Mouse (Mus musculus) ES-E14 (cell line): ENCODE data around the gene Rcsd1. TPM values are rescaled to one million over a fixed set of nuclear protein-coding genes. Genes with fewer than 3 reads are reported as not detected.
A peak's percentile ranks its signal among the peaks of the same experiment; 100 is the strongest.

Experiments
- DNase-seq: peaks from one replicate; pipeline ENCODE4 v3.0.0-alpha.2; 2013; ENCODE audit warnings: low read depth, low spot score
- H3K27ac ChIP-seq: 2 replicates; pipeline ENCODE4 v1.5.1; 2012; ENCODE audit warnings: low read depth, mild to moderate bottlenecking, low read length, moderate library complexity, mixed read lengths; ENCODE audit not compliant: poor library complexity, insufficient read depth, severe bottlenecking
- H3K36me3 ChIP-seq: 2 replicates; pipeline ENCODE4 v1.6.1; 2012; ENCODE audit warnings: mild to moderate bottlenecking, low read length, moderate library complexity, mixed read lengths; ENCODE audit not compliant: control insufficient read depth, poor library complexity, insufficient read depth, severe bottlenecking
- H3K4me1 ChIP-seq, 2 experiments: fragments of 150-350 bp in 1 of 2; sonication (generic) in 1 of 2; 2 replicates each; pipeline ENCODE4 v1.6.1; 2012; ENCODE audit warnings: low read length in 2 of 2, mild to moderate bottlenecking in 1 of 2, mixed read lengths in 1 of 2; ENCODE audit not compliant: control insufficient read depth in 2 of 2, insufficient read depth in 2 of 2, poor library complexity in 1 of 2
- H3K4me3 ChIP-seq, 2 experiments: fragments of 150-350 bp in 1 of 2; sonication (generic) in 1 of 2; 2 replicates each; pipeline ENCODE4 v1.5.1; 2012; ENCODE audit warnings: low read length in 2 of 2, low read depth in 1 of 2, mild to moderate bottlenecking in 1 of 2, mixed read lengths in 1 of 2; ENCODE audit not compliant: insufficient read depth in 1 of 2, poor library complexity in 1 of 2, severe bottlenecking in 1 of 2
- H3K9ac ChIP-seq: 2 replicates; pipeline ENCODE4 v1.6.1; 2012; ENCODE audit warnings: low read depth, mild to moderate bottlenecking, low read length, mixed read lengths; ENCODE audit not compliant: poor library complexity, insufficient read depth, severe bottlenecking
- H3K9me3 ChIP-seq: fragments of 150-350 bp; sonication (generic); 2 replicates; pipeline ENCODE4 v1.6.1; 2012; ENCODE audit warnings: low read depth, mild to moderate bottlenecking, low read length; ENCODE audit not compliant: control insufficient read depth, insufficient read depth
- CHD2 ChIP-seq: IDR thresholded peaks from 2 replicates; pipeline ENCODE4 v1.6.1; 2014; ENCODE audit warnings: mild to moderate bottlenecking, low read depth, low read length, inconsistent platforms
- HCFC1 ChIP-seq: IDR thresholded peaks from 2 replicates; pipeline ENCODE4 v1.6.1; 2012; ENCODE audit warnings: low read length, inconsistent platforms, borderline replicate concordance; ENCODE audit not compliant: insufficient read depth
- MAFK ChIP-seq: IDR thresholded peaks from 2 replicates; pipeline ENCODE4 v1.6.1; 2014; ENCODE audit warnings: mild to moderate bottlenecking, low read depth, low read length, inconsistent platforms; ENCODE audit not compliant: insufficient read depth
- ZC3H11A ChIP-seq: IDR thresholded peaks from 2 replicates; pipeline ENCODE4 v1.6.1; 2012; ENCODE audit warnings: low read depth, mild to moderate bottlenecking, inconsistent platforms, low read length, borderline replicate concordance
- ZNF384 ChIP-seq: IDR thresholded peaks from 2 replicates; pipeline ENCODE4 v1.6.1; 2012; ENCODE audit warnings: low read depth, low read length, inconsistent platforms
- in situ Hi-C, 2 experiments: fragments of 600-800 bp; cut with MboI; formaldehyde crosslinking; loops; one replicate each; pipeline ENCODE4 v1.15.1; 2025; ENCODE audit warnings: low sequenced_read_pairs in 2 of 2, inconsistent platforms in 1 of 2; ENCODE audit not compliant: unreplicated experiment in 2 of 2
- total RNA-seq: library from RNA; depleted of rRNA; stranded (reverse); fragments of 300-350 nt; gene quantifications from 2 replicates; pipeline ENCODE4 v1.2.3, GENCODE M21; 2012

The Rcsd1 gene
- total RNA-seq, 1 experiment, result 5.4 TPM

- Histone ChIP-seq H3K9ac (no peak overlapping the region), H3K4me1 (no peaks in the 10 kb centered on the region; a peak in 1 of 4 replicates), H3K9me3 (no peaks in the 10 kb centered on the region), H3K27ac (no peak overlapping the region), H3K36me3 (no peaks in the 10 kb centered on the region), H3K4me3 (no peak overlapping the region)
- in situ Hi-C loops, result no loop called here
- TF ChIP-seq CHD2, result no peak
- TF ChIP-seq HCFC1, result no peak
- TF ChIP-seq ZC3H11A, result no peak
- no peak for TF ChIP-seq MAFK
- no peak for TF ChIP-seq ZNF384
- DNase-seq, result no peak
These were observed 64.5 kb downstream of the Rcsd1 start for GRCm38 (mm10) chr1:165645102-165645501.

GRCm38 (mm10) chr1:165643735-165644134, 65.8 kb downstream of the Rcsd1 start:
- Histone ChIP-seq H3K9ac (no peak overlapping the region), H3K36me3 (no peaks in the 10 kb centered on the region), H3K4me1 (no peaks in the 10 kb centered on the region; a peak in 1 of 4 replicates), H3K4me3 (no peak overlapping the region), H3K27ac (no peak overlapping the region), H3K9me3 (no peaks in the 10 kb centered on the region)
- in situ Hi-C loops, result no loop called here
- DNase-seq, result no peak
- no peak for TF ChIP-seq ZC3H11A
- TF ChIP-seq HCFC1, result no peak

GRCm38 (mm10) chr1:165642780-165643311, 66.7 kb downstream of the Rcsd1 start:
- in situ Hi-C loops, result no loop called here
- no peaks in the 10 kb centered on the region; a peak in 1 of 4 replicates for H3K4me1 ChIP-seq

GRCm38 (mm10) chr1:165641786-165642771, 67.5 kb downstream of the Rcsd1 start:
- H3K9me3 ChIP-seq, result no peaks in the 10 kb centered on the region
- peak overlapping the region; percentile 57 to 81 for H3K4me3 ChIP-seq
- TF ChIP-seq MAFK, result peak; percentile 85
- 0 out of 2 replicates have a peak, but pooled peaks have one; percentile 29 for TF ChIP-seq HCFC1
- TF ChIP-seq ZNF384, result peak; percentile 96
- TF ChIP-seq CHD2, result no peak
- no peak for TF ChIP-seq ZC3H11A
- peak overlapping the region; percentile 95 for H3K9ac ChIP-seq
- no peaks in the 10 kb centered on the region for H3K36me3 ChIP-seq
- H3K4me1 ChIP-seq, result no peaks in the 10 kb centered on the region; a peak in 1 of 4 replicates
- no peak for DNase-seq
- H3K27ac ChIP-seq, result peak overlapping the region; percentile 2; the same call in 1 of the 2 replicates
- in situ Hi-C loops, result no loop called here

More at GRCm38 (mm10) chr1:165642780-165643311, 66.7 kb downstream of the Rcsd1 start:
- no peak for DNase-seq
- Histone ChIP-seq H3K36me3 (no peaks in the 10 kb centered on the region), H3K27ac (no peak overlapping the region), H3K9ac (peak overlapping the region; percentile 90), H3K9me3 (no peaks in the 10 kb centered on the region), H3K4me3 (peak overlapping the region; percentile 57 to 81)
- TF ChIP-seq CHD2 (no peak), MAFK (no peak), ZC3H11A (no peak), ZNF384 (no peak), HCFC1 (no peak)
